Mouse (Mus musculus) erythroblast, embryonic 14.5 days (primary cell): Measurements from ENCODE around the gene Nme4. TPM values are rescaled to one million over a fixed set of nuclear protein-coding genes. Genes with fewer than 3 reads are reported as not detected.

ENCODE experiments used
- H3K27me3 ChIP-seq: 2 replicates; pipeline ENCODE4 v1.6.1; 2012; ENCODE audit warnings: inconsistent platforms; ENCODE audit not compliant: control insufficient read depth
- H3K36me3 ChIP-seq: 2 replicates; pipeline ENCODE4 v1.6.1; 2012; ENCODE audit warnings: mild to moderate bottlenecking, inconsistent platforms; ENCODE audit not compliant: control insufficient read depth
- H3K4me1 ChIP-seq: 2 replicates; pipeline ENCODE4 v1.6.1; 2012; ENCODE audit warnings: inconsistent platforms; ENCODE audit not compliant: control insufficient read depth
- H3K4me3 ChIP-seq: replicated peaks from 2 replicates; pipeline ENCODE3; 2012; ENCODE audit warnings: moderate library complexity, mild to moderate bottlenecking, inconsistent platforms
- H3K9me3 ChIP-seq: 2 replicates; pipeline ENCODE4 v1.6.1; 2012; ENCODE audit warnings: low read length, inconsistent platforms, mixed read lengths; ENCODE audit not compliant: control insufficient read depth
- GATA1 ChIP-seq: IDR thresholded peaks from 2 replicates; pipeline ENCODE4 v1.6.1; 2012; ENCODE audit warnings: low read length, inconsistent platforms, mixed read lengths
- TAL1 ChIP-seq: IDR thresholded peaks from 3 replicates; pipeline ENCODE4 v1.6.1; 2012; ENCODE audit warnings: low read length, inconsistent platforms, mixed read lengths
- polyA plus RNA-seq: library from polyadenylated mRNA; stranded (reverse); fragments of >175 nt; gene quantifications from 2 replicates; pipeline ENCODE4 v1.2.3, GENCODE M21; 2012

Gene Nme4
- polyA plus RNA-seq, 1 experiment: 9.0 TPM

GRCm38 (mm10) chr17:26054133-26054845, 41.1 kb downstream of the Nme4 start:
- no peaks in the 10 kb centered on the region for H3K9me3 ChIP-seq
- H3K4me1 ChIP-seq: peaks cover 15% of the 10 kb centered on the region
- H3K27me3 ChIP-seq: no peaks in the 10 kb centered on the region; the same call in none of the 2 replicates
- H3K4me3 ChIP-seq: no peak overlapping the region
- no peaks in the 10 kb centered on the region for H3K36me3 ChIP-seq
- TF ChIP-seq GATA1 (no peak), TAL1 (no peak)

- peaks cover 15% of the 10 kb centered on the region for H3K4me1 ChIP-seq
- TF ChIP-seq GATA1: no peak
- no peak for TF ChIP-seq TAL1
- H3K36me3 ChIP-seq: no peaks in the 10 kb centered on the region
- no peaks in the 10 kb centered on the region for H3K9me3 ChIP-seq
- no peaks in the 10 kb centered on the region; the same call in none of the 2 replicates for H3K27me3 ChIP-seq
- H3K4me3 ChIP-seq: no peak overlapping the region
Measured at GRCm38 (mm10) chr17:26052706-26053105, 42.7 kb downstream of the Nme4 start.

- no peak overlapping the region for H3K4me3 ChIP-seq
- no peaks in the 10 kb centered on the region; the same call in none of the 2 replicates for H3K27me3 ChIP-seq
- TF ChIP-seq TAL1 (no peak), GATA1 (no peak)
- peaks cover 15% of the 10 kb centered on the region for H3K4me1 ChIP-seq
- no peaks in the 10 kb centered on the region for H3K9me3 ChIP-seq
- no peaks in the 10 kb centered on the region for H3K36me3 ChIP-seq
Measured at GRCm38 (mm10) chr17:26052074-26052473, 43.3 kb downstream of the Nme4 start.

- no peaks in the 10 kb centered on the region for H3K9me3 ChIP-seq
- no peaks in the 10 kb centered on the region for H3K36me3 ChIP-seq
- TF ChIP-seq TAL1 (peak; percentile 6; the same call in 1 of the 3 replicates), GATA1 (no peak)
- H3K4me3 ChIP-seq: no peak overlapping the region
- H3K27me3 ChIP-seq: no peaks in the 10 kb centered on the region; the same call in 1 of the 2 replicates
- H3K4me1 ChIP-seq: peaks cover 2% of the 10 kb centered on the region
Measured at GRCm38 (mm10) chr17:26048118-26048517, 47.3 kb downstream of the Nme4 start.

GRCm38 (mm10) chr17:26046253-26046997, 49.0 kb downstream of the Nme4 start:
- no peaks in the 10 kb centered on the region; the same call in 1 of the 2 replicates for H3K27me3 ChIP-seq
- TF ChIP-seq TAL1 (no peak), GATA1 (no peak)

GRCm38 (mm10) chr17:26045285-26045684, 50.1 kb downstream of the Nme4 start:
- no peaks in the 10 kb centered on the region for H3K36me3 ChIP-seq
- TF ChIP-seq TAL1 (no peak), GATA1 (no peak)
- H3K4me3 ChIP-seq: no peak overlapping the region
- no peaks in the 10 kb centered on the region; the same call in 1 of the 2 replicates for H3K27me3 ChIP-seq
- no peaks in the 10 kb centered on the region for H3K9me3 ChIP-seq
- peaks cover 1% of the 10 kb centered on the region for H3K4me1 ChIP-seq

More at GRCm38 (mm10) chr17:26046253-26046997, 49.0 kb downstream of the Nme4 start:
- H3K36me3 ChIP-seq: no peaks in the 10 kb centered on the region
- H3K4me3 ChIP-seq: no peak overlapping the region
- H3K4me1 ChIP-seq: peaks cover 2% of the 10 kb centered on the region
- no peaks in the 10 kb centered on the region for H3K9me3 ChIP-seq

- H3K4me3 ChIP-seq: no peak overlapping the region
- no peaks in the 10 kb centered on the region for H3K4me1 ChIP-seq
- no peaks in the 10 kb centered on the region; the same call in 1 of the 2 replicates for H3K27me3 ChIP-seq
- no peaks in the 10 kb centered on the region for H3K36me3 ChIP-seq
- TF ChIP-seq TAL1 (no peak), GATA1 (no peak)
- no peaks in the 10 kb centered on the region for H3K9me3 ChIP-seq
Measured at GRCm38 (mm10) chr17:26043249-26043636, 52.2 kb downstream of the Nme4 start.

GRCm38 (mm10) chr17:26042599-26043248, 52.7 kb downstream of the Nme4 start:
- Histone ChIP-seq H3K4me1 (no peaks in the 10 kb centered on the region), H3K4me3 (no peak overlapping the region), H3K36me3 (no peaks in the 10 kb centered on the region), H3K9me3 (no peaks in the 10 kb centered on the region), H3K27me3 (no peaks in the 10 kb centered on the region; the same call in 1 of the 2 replicates)
- TF ChIP-seq GATA1 (no peak), TAL1 (no peak)

Other genes starting within 250 kb of the Nme4 start
- 1.9 and 3.6 TPM in 2 replicates for gene Wdr90, start 234.1 kb downstream of the Nme4 start, polyA plus RNA-seq
- gene Mcrip2, start 226.8 kb downstream of the Nme4 start, polyA plus RNA-seq: 3.7 and 4.0 TPM in 2 replicates
- 6.4 and 8.3 TPM in 2 replicates for gene Mettl26, start 220.5 kb downstream of the Nme4 start, polyA plus RNA-seq
- 0.17 and 0.18 TPM in 2 replicates for gene Wfikkn1, start 214.7 kb downstream of the Nme4 start, polyA plus RNA-seq
- 0.68 and 1.0 TPM in 2 replicates for gene Rab40c, start 175.9 kb downstream of the Nme4 start, polyA plus RNA-seq
- gene Pigq, start 150.7 kb downstream of the Nme4 start, polyA plus RNA-seq: 164 and 218 TPM in 2 replicates
- 2.9 and 3.4 TPM in 2 replicates for gene Nhlrc4, start 150.6 kb downstream of the Nme4 start, polyA plus RNA-seq
- 0.25 TPM in 2 replicates for gene A930017K11Rik, start 143.0 kb downstream of the Nme4 start, polyA plus RNA-seq
- gene Capn15, start 109.8 kb downstream of the Nme4 start, polyA plus RNA-seq: 6.2 and 6.3 TPM in 2 replicates
- 0.23 and 0.36 TPM in 2 replicates for gene Rab11fip3, start 26.0 kb downstream of the Nme4 start, polyA plus RNA-seq
- 0.02 TPM in 1 of 2 replicates, not detected in the other for gene Decr2, start 5.3 kb downstream of the Nme4 start, polyA plus RNA-seq
- 0.21 and 0.31 TPM in 2 replicates for gene Tmem8, start 17.7 kb upstream of the Nme4 start, polyA plus RNA-seq
- 28.4 and 31.6 TPM in 2 replicates for gene Mrpl28, start 27.9 kb upstream of the Nme4 start, polyA plus RNA-seq
- gene Axin1, start 43.1 kb upstream of the Nme4 start, polyA plus RNA-seq: 3.2 and 3.3 TPM in 2 replicates
- 25.5 and 26.9 TPM in 2 replicates for gene Pdia2, start 103.5 kb upstream of the Nme4 start, polyA plus RNA-seq
- gene Rgs11, start 107.3 kb upstream of the Nme4 start, polyA plus RNA-seq: 0.03 and 0.06 TPM in 2 replicates
- 4.3 and 5.1 TPM in 2 replicates for gene Arhgdig, start 112.2 kb upstream of the Nme4 start, polyA plus RNA-seq
- 0.09 and 0.15 TPM in 2 replicates for gene Fam234a, start 148.6 kb upstream of the Nme4 start, polyA plus RNA-seq
- 2.9 and 3.2 TPM in 2 replicates for gene Luc7l, start 157.3 kb upstream of the Nme4 start, polyA plus RNA-seq